Mouse (Mus musculus) thymus, postnatal 10 days (tissue): ENCODE measurements around the gene Cd99l2.
A peak's percentile ranks its signal among the peaks of the same experiment; 100 is the strongest.

ENCODE experiments used
- DNase-seq, 2 experiments: peaks; one replicate each; pipeline ENCODE4 v3.0.0; 2021; ENCODE audit warnings: low spot score in 2 of 2

Gene Cd99l2

DNA sequence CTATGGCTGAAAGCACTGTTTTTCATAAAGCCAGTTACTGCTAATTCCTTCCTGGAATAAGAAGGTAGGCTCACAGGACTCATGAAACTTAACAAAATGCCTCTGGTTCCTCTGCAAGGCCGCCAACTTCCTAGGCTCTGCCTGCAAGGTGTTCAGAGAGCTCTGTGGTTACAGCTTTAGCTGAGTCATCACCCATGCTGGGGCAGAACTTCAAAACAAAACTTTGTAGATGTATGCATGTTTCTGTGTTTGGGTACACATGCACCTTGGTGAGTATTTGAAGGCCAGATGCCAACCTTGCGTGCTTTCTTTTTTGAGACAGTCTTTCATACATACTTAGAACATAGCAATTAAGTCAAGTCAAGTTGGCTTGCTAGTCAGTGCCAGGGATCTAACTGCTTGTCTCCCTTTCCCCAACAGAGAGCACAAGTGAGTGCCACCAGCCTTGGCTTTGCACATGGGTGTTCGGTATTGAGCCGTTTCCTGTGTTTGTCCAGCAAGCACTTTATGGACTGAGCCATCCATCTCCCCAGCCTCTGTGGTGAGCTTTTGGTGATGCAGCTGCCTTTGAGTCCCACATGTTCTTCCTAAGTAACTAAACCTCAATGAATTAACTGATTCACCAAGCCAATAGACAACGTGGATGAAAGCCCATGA lies 23.9 kb downstream of the Cd99l2 start:
- peak; percentile 17 to 18 for DNase-seq

- DNase-seq, result no peak
These were observed 25.2 kb downstream of the Cd99l2 start for GRCm38 (mm10) chrX:71467491-71467890.

DNA sequence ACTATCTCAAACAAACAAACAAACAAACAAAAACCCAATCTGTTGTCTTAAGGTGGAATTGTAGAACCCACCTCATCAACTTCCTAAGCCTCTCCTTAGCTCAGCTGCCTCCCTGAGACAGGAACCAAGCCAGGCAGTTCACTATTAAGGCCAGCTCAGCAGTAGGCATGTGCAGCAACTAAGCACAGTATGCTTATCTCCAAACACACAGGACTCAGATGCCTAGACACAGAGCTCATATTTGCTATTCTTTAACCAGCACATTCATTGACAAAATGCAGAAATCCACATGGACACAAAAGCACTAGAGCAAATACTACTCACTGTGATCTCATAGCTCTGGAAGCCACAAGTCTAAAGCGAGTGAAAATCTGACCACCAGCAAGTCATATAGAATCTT lies 27.2 kb downstream of the Cd99l2 start:
- no peak for DNase-seq

- no peak for DNase-seq
These were observed 28.4 kb downstream of the Cd99l2 start for GRCm38 (mm10) chrX:71464138-71464826.

DNA sequence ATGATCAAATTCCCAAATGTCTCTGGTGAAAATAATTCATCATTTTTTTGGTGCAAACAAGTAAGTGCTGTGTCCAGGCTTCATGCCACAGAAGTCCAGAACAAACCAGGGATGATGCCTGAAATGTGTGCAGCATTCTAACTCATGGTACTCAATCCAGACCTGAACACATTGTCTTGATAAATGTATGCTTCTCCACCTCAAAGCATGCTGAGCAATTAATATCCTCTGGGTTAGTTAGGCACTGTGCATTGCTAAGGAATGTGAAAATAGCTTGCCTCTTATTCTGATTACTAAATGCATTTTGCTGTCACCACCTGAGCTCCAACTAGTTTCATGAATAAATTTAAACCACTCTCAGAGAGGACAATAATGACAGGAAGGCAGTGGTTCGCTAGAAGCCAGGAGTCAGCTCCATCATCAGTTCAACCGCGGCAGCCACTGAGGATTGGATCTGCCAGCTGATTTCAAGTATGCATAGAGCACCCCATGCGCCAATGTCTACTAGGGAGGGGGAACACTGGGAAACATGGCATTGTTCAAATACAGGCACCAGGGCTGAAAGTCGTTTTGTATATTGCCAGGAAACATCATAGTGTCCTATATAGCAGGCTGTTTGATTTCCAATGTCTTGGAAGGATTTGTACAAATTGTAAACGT lies 36.4 kb downstream of the Cd99l2 start:
- DNase-seq, result no peak

DNA sequence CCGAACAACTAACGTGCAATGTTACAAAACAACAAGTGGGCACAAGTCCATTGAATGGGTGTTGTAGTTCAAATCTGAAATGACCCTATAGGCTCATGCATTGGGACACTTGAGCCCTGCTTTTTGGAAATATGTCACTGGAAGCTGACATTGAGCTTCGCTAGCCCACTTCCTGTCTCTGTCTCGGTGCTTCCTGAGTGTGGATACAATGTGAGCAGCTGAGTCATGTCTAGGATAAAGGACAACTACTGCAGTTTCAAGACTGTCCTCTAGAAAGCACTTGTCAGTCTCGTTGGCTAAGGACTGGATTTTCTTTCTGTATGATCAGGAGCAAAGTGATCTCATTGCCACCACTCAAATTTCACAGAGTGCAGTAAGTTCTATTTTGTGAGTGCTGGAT lies 49.7 kb downstream of the Cd99l2 start:
- no peak for DNase-seq

GRCm38 (mm10) chrX:71439473-71439872 lies 53.2 kb downstream of the Cd99l2 start:
- DNase-seq, result no peak

GRCm38 (mm10) chrX:71435542-71435941 lies 57.1 kb downstream of the Cd99l2 start:
- DNase-seq, result no peak

DNA sequence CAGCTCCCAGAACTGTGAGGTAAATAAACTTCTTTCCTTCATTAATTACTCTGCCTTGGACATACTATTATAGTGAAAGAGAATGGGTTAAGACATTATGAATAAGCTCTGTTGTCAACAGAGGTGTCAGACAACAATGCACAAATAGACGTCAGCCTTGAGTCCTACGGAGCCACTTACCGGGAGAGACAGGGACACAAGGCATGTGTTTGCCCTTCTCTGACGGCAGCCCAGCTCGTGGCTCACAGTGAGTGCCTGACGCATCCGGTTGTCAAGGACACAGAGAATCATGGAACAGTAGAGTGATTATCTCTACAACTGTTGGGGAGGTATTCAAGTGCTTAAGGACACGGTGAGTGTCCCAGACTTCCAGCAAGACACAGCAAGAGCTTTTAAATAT lies 57.8 kb downstream of the Cd99l2 start:
- DNase-seq, result no peak

DNA sequence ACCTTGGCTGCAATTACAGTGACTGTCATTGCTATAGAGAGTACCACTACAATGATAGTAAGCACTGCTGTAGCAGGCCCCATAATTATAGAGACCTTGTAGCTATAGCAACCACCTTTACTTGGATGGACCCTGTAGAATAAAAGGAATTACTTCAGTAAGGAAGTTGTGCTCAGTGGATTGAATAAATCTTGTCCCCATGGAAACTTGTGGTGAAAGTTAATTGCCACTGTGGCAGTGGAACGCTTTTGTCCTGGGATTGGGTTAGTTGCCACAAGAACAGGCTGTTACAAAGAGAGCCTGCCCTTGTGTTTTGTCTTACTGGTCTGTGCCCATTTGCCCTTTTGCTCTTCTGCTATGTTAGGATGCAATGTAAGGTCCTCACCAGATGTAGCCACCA lies 58.2 kb downstream of the Cd99l2 start:
- no peak for DNase-seq

DNA sequence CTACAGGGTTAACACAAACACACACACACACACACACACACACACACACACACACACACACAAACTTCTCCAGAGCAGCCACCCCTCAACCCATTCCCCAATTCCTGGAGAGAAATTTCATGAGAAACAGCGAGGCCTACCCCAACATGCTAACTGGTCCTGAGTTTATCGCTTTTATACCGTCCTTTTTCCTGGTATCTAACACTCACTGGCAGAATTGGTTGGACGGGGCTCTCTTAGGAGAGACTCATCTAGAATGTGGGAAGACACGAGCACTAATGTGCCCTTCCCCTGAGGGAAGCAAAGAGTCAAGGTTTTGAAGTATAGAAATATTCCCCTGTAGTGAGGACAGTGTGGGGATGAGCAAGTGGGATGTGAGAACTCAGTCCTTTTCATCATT lies 61.7 kb downstream of the Cd99l2 start:
- no peak for DNase-seq

- DNase-seq, result no peak
These were observed 65.2 kb downstream of the Cd99l2 start for GRCm38 (mm10) chrX:71427491-71427890.

DNA sequence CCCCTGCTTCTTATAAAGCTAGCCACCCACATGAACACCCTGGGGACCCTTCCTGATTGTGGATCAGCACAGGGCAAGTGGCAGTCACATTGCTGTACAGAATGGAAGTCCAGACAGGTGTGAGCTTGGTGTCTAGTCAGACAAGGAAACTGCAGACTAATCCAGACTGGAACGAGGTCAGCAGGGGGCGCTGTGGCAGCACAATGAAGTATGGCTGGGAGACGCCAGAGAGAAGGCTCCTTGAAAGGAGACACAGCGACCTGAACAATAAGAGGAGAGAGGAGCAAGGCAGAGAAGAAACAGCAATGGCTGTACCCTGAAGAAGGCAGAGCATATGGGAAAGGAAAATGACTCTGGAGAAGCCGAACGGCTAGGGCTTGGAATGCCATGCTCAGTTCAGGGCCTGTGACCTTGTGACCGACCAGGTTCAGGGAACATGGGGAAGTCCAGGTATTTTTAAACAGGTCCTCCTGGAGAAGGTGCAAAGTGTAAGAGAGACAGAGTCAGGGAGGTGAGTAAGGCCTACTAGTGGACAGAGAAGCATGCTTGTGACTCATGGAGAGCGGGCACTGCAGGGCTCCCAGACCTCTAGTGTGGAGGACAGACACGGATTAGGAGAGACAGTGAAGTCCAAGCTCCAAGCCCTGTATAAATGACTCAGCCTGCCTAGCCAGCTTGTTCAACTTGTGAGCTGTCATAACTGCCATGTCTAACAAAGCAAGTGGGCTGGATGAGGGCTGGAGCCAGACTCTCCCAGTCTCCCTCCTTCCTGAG lies 66.7 kb downstream of the Cd99l2 start:
- DNase-seq, result peak; percentile 49 to 81

DNA sequence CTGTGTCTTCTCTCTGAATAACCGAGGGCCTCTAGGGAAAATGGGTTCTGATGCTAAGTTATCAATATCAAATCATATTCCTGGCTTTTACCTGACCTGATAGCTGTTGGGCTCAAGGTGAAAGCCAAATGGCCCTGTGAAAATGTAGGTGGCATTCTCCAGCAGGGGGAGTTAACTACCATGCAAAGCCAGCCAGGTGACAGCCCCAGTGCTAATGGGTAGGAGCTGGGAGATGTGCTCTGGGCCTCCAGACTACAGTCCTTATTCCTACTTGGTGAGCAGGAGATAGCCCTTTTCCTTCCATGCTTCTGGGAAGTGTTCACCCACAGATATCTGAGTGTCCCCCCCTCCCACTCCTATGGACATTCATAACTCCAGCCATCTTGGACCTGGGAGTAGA lies 67.8 kb downstream of the Cd99l2 start:
- peak in 1 of 2 experiments; percentile 3 for DNase-seq

DNA sequence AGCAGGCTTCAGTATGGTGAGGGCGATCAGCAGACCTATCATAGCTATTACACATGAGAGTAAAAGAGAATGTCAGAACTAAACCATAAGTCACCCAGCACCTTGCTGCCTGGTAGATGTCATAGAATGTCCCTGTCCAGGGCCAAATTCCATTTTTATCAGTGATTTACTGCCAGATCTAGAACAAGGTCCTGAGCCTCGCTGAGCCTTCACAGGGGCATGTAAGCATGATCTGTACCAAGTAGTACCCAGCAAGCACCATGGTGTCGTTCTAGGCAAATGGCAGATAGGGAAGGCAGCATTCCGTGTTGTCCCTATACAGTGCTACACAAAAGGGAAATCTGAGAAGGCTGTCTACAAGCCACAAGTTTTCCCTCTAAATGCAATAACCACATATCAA lies 79.0 kb downstream of the Cd99l2 start:
- no peak for DNase-seq

DNA sequence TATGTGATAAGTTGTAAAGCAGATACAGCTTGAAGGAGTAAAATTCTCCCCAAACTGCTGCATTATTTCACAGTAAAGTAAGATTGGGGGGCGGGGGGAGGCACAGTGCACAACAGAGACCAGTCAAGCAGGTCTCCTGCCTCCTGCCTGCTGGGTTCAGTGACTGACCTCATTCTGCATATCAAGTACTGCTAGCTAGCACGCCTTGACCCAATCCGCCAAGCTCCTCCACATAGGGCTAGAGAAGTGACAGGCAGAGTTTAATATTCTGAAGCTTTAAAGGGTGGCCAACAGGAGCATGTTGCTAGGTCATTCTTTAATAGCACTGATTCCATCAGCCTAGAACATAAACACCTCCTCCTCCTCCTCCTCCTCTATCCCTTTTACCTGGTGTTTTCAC lies 79.9 kb downstream of the Cd99l2 start:
- DNase-seq, result no peak

DNA sequence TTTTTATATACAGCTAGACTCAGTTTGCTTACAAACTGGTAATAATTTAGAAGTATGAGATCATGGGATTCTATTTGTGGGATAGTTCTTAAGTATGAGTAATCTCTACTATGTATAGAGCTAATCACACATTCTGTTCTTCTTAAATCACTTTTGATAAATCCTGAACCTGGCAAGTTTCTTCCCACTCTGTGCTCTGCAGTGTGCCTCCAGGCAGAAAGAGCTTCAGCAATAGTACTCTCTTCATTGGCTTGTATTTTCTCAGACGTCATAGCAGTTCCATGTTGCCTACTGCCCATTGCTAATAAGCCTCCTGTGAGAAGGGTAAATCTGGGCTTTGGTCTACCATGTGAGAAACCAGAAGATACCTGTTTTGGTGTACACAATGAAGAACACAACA lies 84.3 kb downstream of the Cd99l2 start:
- DNase-seq, result no peak

- no peak for DNase-seq
These were observed 86.4 kb downstream of the Cd99l2 start for GRCm38 (mm10) chrX:71406290-71406689.

DNA sequence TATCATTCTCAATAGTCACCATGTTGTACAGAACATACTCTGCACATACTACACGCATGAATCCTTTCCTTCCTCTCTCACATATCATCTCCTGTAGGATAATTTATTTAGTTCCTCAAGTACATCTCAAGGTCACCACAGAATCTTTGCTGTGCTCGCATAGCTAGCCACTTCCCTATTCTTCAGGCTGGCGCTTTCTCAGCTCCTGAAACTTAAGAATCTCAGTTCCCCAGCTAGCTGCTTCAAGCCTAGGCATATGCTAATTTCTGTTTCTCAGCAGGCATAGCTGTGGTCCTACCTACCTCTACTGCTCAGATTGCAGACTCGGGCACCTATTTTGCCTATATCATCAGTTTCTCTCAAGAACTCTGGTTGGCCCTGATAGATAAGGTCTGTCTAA lies 96.3 kb downstream of the Cd99l2 start:
- no peak for DNase-seq

DNA sequence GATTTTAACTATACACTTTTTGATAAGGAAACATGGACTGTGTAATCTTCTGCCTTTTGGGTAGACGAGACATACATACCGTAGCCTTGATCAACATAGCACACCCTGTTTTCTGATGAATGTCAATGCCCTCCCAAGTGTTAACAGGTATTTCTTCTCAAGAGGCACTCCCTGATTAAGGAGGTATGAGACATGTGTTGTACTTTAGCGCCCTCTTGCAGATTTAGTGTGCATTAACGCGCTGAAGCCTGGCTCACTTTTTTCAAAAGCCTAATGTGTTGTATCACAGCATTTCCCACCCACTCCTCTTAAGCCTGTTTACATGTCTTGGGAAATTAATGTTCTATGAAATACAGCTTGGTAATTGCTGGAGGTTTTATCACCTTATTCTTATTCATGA lies 111.1 kb downstream of the Cd99l2 start:
- DNase-seq, result peak in 1 of 2 experiments; percentile 21

- DNase-seq, result peak in 1 of 2 experiments; percentile 11
These were observed 114.2 kb downstream of the Cd99l2 start for GRCm38 (mm10) chrX:71378435-71378834.

- no peak for DNase-seq
These were observed 115.9 kb downstream of the Cd99l2 start for GRCm38 (mm10) chrX:71376781-71377180.
